Mouse (Mus musculus): ENCODE measurements around the gene Fbxl13.

- TF ChIP-seq CTCF (IDR thresholded peaks at IDR 0.05 in 2 of 3, conservative IDR thresholded peaks at IDR 0.05 in 1 of 3; ENCODE audit: control insufficient read depth in 1 of 3, insufficient read depth in 1 of 3, low read depth in 2 of 3, low read length in 3 of 3, poor library complexity in 1 of 3, severe bottlenecking in 1 of 3) (no peak), POLR2A (IDR thresholded peaks at IDR 0.05; ENCODE audit: control insufficient read depth in 1 of 2, insufficient read depth in 1 of 2, low read depth in 1 of 2, low read length in 2 of 2, poor library complexity in 1 of 2) (no peak), TBP (IDR thresholded peaks at IDR 0.05; ENCODE audit: low read depth, low read length) (no peak), ZKSCAN1 (IDR thresholded peaks at IDR 0.05; ENCODE audit: low read depth, low read length) (no peak), EP300 (IDR thresholded peaks at IDR 0.05; ENCODE audit: low read depth in 1 of 2, low read length in 2 of 2) (no peak), NRF1 (IDR thresholded peaks at IDR 0.05; ENCODE audit: insufficient read depth, low read depth, low read length, poor library complexity, severe bottlenecking) (no peak), CHD1 (IDR thresholded peaks at IDR 0.05; ENCODE audit: low read depth, low read length) (no peak), POLR2AphosphoS2 (IDR thresholded peaks at IDR 0.05; ENCODE audit: low read length) (no peak)
These were observed 70.3 kb downstream of the Fbxl13 start for GRCm38 (mm10) chr5:21575210-21575550.
